1 mouse cellular context compared by ENCODE assay signal in genomic region chr7:30887568-30888188, GRCm38 (mm10).
TF ChIP-seq lines count a peak whose summit lies in the region.

No protein-coding gene starts in this region.

TF ChIP-seq in CH12.LX, 34 proteins besides CTCF, POLR2A, EP300 and RAD21:
- TF ChIP-seq JUND (conservative IDR thresholded peaks at IDR 0.05; ENCODE audit: low read depth, low read length): peak; percentile 67
- no peak for TF ChIP-seq HCFC1 (IDR thresholded peaks at IDR 0.05; ENCODE audit: low read depth, low read length)
- peak; percentile 98 for TF ChIP-seq TCF12 (IDR thresholded peaks at IDR 0.05; ENCODE audit: low read depth, low read length)
- TF ChIP-seq SIN3A (IDR thresholded peaks at IDR 0.05; ENCODE audit: low read length): peak; percentile 82
- TF ChIP-seq RCOR1 (conservative IDR thresholded peaks at IDR 0.05; ENCODE audit: low read depth, low read length): peak; percentile 71
- TF ChIP-seq CHD2 (IDR thresholded peaks at IDR 0.05; ENCODE audit: low read length): peak; percentile 90
- no peak for TF ChIP-seq USF2 (conservative IDR thresholded peaks at IDR 0.05; ENCODE audit: low read depth, low read length)
- TF ChIP-seq MAFK (IDR thresholded peaks at IDR 0.05; ENCODE audit: insufficient replicate concordance, low read length): peak; percentile 93
- TF ChIP-seq PAX5 (IDR thresholded peaks at IDR 0.05; ENCODE audit: low read length): no peak
- TF ChIP-seq SMC3 (IDR thresholded peaks at IDR 0.05; ENCODE audit: low read depth, low read length): peak; percentile 7; the same call in 1 of the 2 replicates
- no peak for TF ChIP-seq ZMIZ1 (IDR thresholded peaks at IDR 0.05; ENCODE audit: low read depth, low read length)
- TF ChIP-seq POLR2AphosphoS2 (IDR thresholded peaks at IDR 0.05; ENCODE audit: low read depth, low read length): no peak
- TF ChIP-seq TBP (conservative IDR thresholded peaks at IDR 0.05; ENCODE audit: low read depth, low read length): peak; percentile 67
- TF ChIP-seq MAZ (IDR thresholded peaks at IDR 0.05; ENCODE audit: low read depth, low read length): no peak
- peak; percentile 60 for TF ChIP-seq MXI1 (IDR thresholded peaks at IDR 0.05; ENCODE audit: low read depth, low read length)
- peak; percentile 96 for TF ChIP-seq ETS1 (conservative IDR thresholded peaks at IDR 0.05; ENCODE audit: low read depth, low read length)
- peak; percentile 24; the same call in 1 of the 2 replicates for TF ChIP-seq MAX (IDR thresholded peaks at IDR 0.05; ENCODE audit: low read length)
- no peak for TF ChIP-seq GABPA (IDR thresholded peaks at IDR 0.05; ENCODE audit: insufficient replicate concordance, low read depth, low read length)
- TF ChIP-seq ZC3H11A (IDR thresholded peaks at IDR 0.05; ENCODE audit: low read depth, low read length): no peak
- TF ChIP-seq UBTF (IDR thresholded peaks at IDR 0.05; ENCODE audit: low read depth, low read length): no peak
- no peak; the same call in 1 of the 2 replicates for TF ChIP-seq NELFE (IDR thresholded peaks at IDR 0.05; ENCODE audit: low read depth, low read length)
- no peak for TF ChIP-seq CHD1 (IDR thresholded peaks at IDR 0.05; ENCODE audit: low read depth, low read length)
- TF ChIP-seq MYC (IDR thresholded peaks at IDR 0.05; ENCODE audit: low read depth, low read length): peak; percentile 64; the same call in 1 of the 2 replicates
- TF ChIP-seq BHLHE40 (IDR thresholded peaks at IDR 0.05; ENCODE audit: low read depth, low read length): peak; percentile 98
- peak; percentile 99 for TF ChIP-seq MEF2A (IDR thresholded peaks at IDR 0.05; ENCODE audit: borderline replicate concordance, low read depth, low read length)
- no peak; the same call in 1 of the 2 replicates for TF ChIP-seq ZNF384 (IDR thresholded peaks at IDR 0.05; ENCODE audit: low read depth, low read length)
- no peak for TF ChIP-seq ZKSCAN1 (IDR thresholded peaks at IDR 0.05; ENCODE audit: borderline replicate concordance, low read depth, low read length)
- no peak for TF ChIP-seq KAT2A (IDR thresholded peaks at IDR 0.05; ENCODE audit: insufficient replicate concordance, low read length)
- TF ChIP-seq IRF4 (IDR thresholded peaks at IDR 0.05; ENCODE audit: low read depth, low read length): peak; percentile 94
- peak; percentile 57 for TF ChIP-seq ELF1 (IDR thresholded peaks at IDR 0.05; ENCODE audit: low read depth, low read length)
- no peak for TF ChIP-seq USF1 (IDR thresholded peaks at IDR 0.05; ENCODE audit: low read depth, low read length)
- no peak for TF ChIP-seq E2F4 (IDR thresholded peaks at IDR 0.05; ENCODE audit: insufficient replicate concordance, low read depth, low read length)
- TF ChIP-seq NRF1 (IDR thresholded peaks at IDR 0.05; ENCODE audit: low read depth, low read length): no peak
- peak; percentile 9; the same call in 1 of the 2 replicates for TF ChIP-seq JUN (IDR thresholded peaks at IDR 0.05; ENCODE audit: insufficient read depth, low read depth, low read length)
